Mouse (Mus musculus) urinary bladder, postnatal 14 days (tissue): ENCODE data around the gene Ccs.
"Not testable (repeated sequence)": the region's sequence is repeated elsewhere in the genome, so short reads cannot be mapped to it uniquely, and the experiment has no call there.

Experiments used
- DNase-seq: peaks from one replicate; pipeline ENCODE4 v3.0.0; 2021; ENCODE audit warnings: low spot score

Gene Ccs

GRCm38 (mm10) chr19:4839149-4839548 is at the start of gene Ccs, which contains the start of gene Ccdc87:
Gene Ccs (minus strand): TSS chr19:4839332.
Gene Ccdc87 (plus strand): TSS chr19:4839366.
- DNase-seq: peak; percentile 97

- DNase-seq: no peak
Observed at GRCm38 (mm10) chr19:4883961-4884360, 44.8 kb upstream of the Ccs start.

- DNase-seq: no peak
Observed at GRCm38 (mm10) chr19:4879324-4879703, 40.2 kb upstream of the Ccs start.

- DNase-seq: peak; percentile 94
Observed at GRCm38 (mm10) chr19:4878405-4879323, 39.5 kb upstream of the Ccs start, which contains the start of gene Zdhhc24. Gene Zdhhc24 (plus strand): TSS chr19:4878668.

- peak; percentile 64 for DNase-seq
Observed at GRCm38 (mm10) chr19:4877785-4878184, 38.7 kb upstream of the Ccs start, which contains the start of gene Actn3. Gene Actn3 (minus strand): TSS chr19:4877909.

- no peak for DNase-seq
Observed at GRCm38 (mm10) chr19:4876755-4877154, 37.6 kb upstream of the Ccs start.

GRCm38 (mm10) chr19:4876241-4876640 is 37.1 kb upstream of the Ccs start:
- no peak for DNase-seq

GRCm38 (mm10) chr19:4874613-4875012 is 35.5 kb upstream of the Ccs start:
- not testable (repeated sequence) for DNase-seq

GRCm38 (mm10) chr19:4865147-4865546 is 26.0 kb upstream of the Ccs start:
- peak; percentile 32 for DNase-seq

- DNase-seq: no peak
Observed at GRCm38 (mm10) chr19:4863048-4863447, 23.9 kb upstream of the Ccs start.

- DNase-seq: no peak
Observed at GRCm38 (mm10) chr19:4859081-4859480, 19.9 kb upstream of the Ccs start.

GRCm38 (mm10) chr19:4855951-4856350 is 16.8 kb upstream of the Ccs start:
- no peak for DNase-seq

GRCm38 (mm10) chr19:4855470-4855820 is 16.3 kb upstream of the Ccs start:
- DNase-seq: no peak

- peak; percentile 88 for DNase-seq
Observed at GRCm38 (mm10) chr19:4854552-4855469, 15.7 kb upstream of the Ccs start, which contains the start of gene Ctsf. Gene Ctsf (plus strand): TSS chr19:4855130.

GRCm38 (mm10) chr19:4850281-4850680 is 11.1 kb upstream of the Ccs start:
- no peak for DNase-seq

- no peak for DNase-seq
Observed at GRCm38 (mm10) chr19:4849800-4850199, 10.7 kb upstream of the Ccs start.

- DNase-seq: no peak
Observed at GRCm38 (mm10) chr19:4847490-4847889, 8.4 kb upstream of the Ccs start.

- DNase-seq: no peak
Observed at GRCm38 (mm10) chr19:4845846-4846245, 6.7 kb upstream of the Ccs start.

- no peak for DNase-seq
Observed at GRCm38 (mm10) chr19:4842611-4843010, 3.5 kb upstream of the Ccs start.

- DNase-seq: no peak
Observed at GRCm38 (mm10) chr19:4840848-4841247, 1.7 kb upstream of the Ccs start.

- no peak for DNase-seq
Observed at GRCm38 (mm10) chr19:4838526-4839140, 499 bp downstream of the Ccs start.

- no peak for DNase-seq
Observed at GRCm38 (mm10) chr19:4837049-4837448, 2.1 kb downstream of the Ccs start.
